ENCODE assay signal across 29 mouse cellular contexts in genomic region chrX:73942294-73942693, GRCm38 (mm10). TPM values are rescaled to one million over a fixed set of nuclear protein-coding genes. Genes with fewer than 3 reads are reported as not detected.
DNase-seq lines count a peak whose midpoint lies in the region; ATAC-seq lines count a peak whose summit lies in the region.
"Had no signal": no experiment of that assay in that cellular context is flagged by ENCODE, and none has a peak within 500 bp of the region (broad histone marks: within the 10 kb centered on the region; RNA-seq: fewer than 3 reads in every experiment).

No protein-coding gene starts in this region.

- H3K9ac ChIP-seq in heart, embryonic 11.5 days (ENCODE audit: low read depth, low read length) = no peak overlapping the region
- H3K9ac ChIP-seq in heart, embryonic 15.5 days = no peak overlapping the region
- H3K9ac ChIP-seq in intestine, embryonic 16.5 days (ENCODE audit: low read depth, low read length) = no peak overlapping the region
- H3K9ac ChIP-seq: embryonic facial prominence, embryonic 13.5 days; embryonic facial prominence, embryonic 15.5 days; forebrain, embryonic 12.5 days had no signal

- H3K27me3 ChIP-seq in heart, embryonic 11.5 days (ENCODE audit: control insufficient read depth, insufficient read depth, low read length) = no peaks in the 10 kb centered on the region
- H3K27me3 ChIP-seq in heart, embryonic 15.5 days = no peaks in the 10 kb centered on the region
- no peaks in the 10 kb centered on the region for H3K27me3 ChIP-seq in intestine, embryonic 16.5 days (replicated peaks; ENCODE audit: control insufficient read depth, insufficient read depth, low read length)
- H3K27me3 ChIP-seq: CH12.LX; embryonic facial prominence, embryonic 13.5 days; embryonic facial prominence, embryonic 15.5 days; forebrain, embryonic 12.5 days had no signal

- no peaks in the 10 kb centered on the region for H3K9me3 ChIP-seq in heart, embryonic 11.5 days (replicated peaks; ENCODE audit: control insufficient read depth, low read length)
- H3K9me3 ChIP-seq in heart, embryonic 15.5 days (replicated peaks) = no peaks in the 10 kb centered on the region
- H3K9me3 ChIP-seq in intestine, embryonic 16.5 days (ENCODE audit: control insufficient read depth, low read length) = no peaks in the 10 kb centered on the region
- H3K9me3 ChIP-seq: embryonic facial prominence, embryonic 13.5 days; embryonic facial prominence, embryonic 15.5 days; forebrain, embryonic 10.5 days; forebrain, embryonic 12.5 days; G1E had no signal

- H3K4me1 ChIP-seq in heart, embryonic 11.5 days (ENCODE audit: control insufficient read depth, insufficient read depth, low read length) = 0 out of 2 replicates have a peak, but pooled peaks cover 3% of the 10 kb centered on the region
- H3K4me1 ChIP-seq in heart, embryonic 15.5 days (replicated peaks) = peaks cover 8% of the 10 kb centered on the region
- no peaks in the 10 kb centered on the region for H3K4me1 ChIP-seq in intestine, embryonic 16.5 days (ENCODE audit: control insufficient read depth, insufficient read depth, low read length)
- H3K4me1 ChIP-seq: embryonic facial prominence, embryonic 13.5 days; embryonic facial prominence, embryonic 15.5 days; forebrain, embryonic 10.5 days; forebrain, embryonic 12.5 days had no signal

- peaks cover 16% of the 10 kb centered on the region for H3K36me3 ChIP-seq in heart, embryonic 11.5 days (ENCODE audit: control insufficient read depth, insufficient read depth, low read length)
- H3K36me3 ChIP-seq in heart, embryonic 15.5 days = peaks cover 37% of the 10 kb centered on the region
- no peaks in the 10 kb centered on the region for H3K36me3 ChIP-seq in intestine, embryonic 16.5 days (ENCODE audit: control insufficient read depth, insufficient read depth, low read length)

- H3K4me2 ChIP-seq in heart, embryonic 11.5 days = no peak overlapping the region
- H3K4me2 ChIP-seq in heart, embryonic 15.5 days = no peak overlapping the region
- H3K4me2 ChIP-seq in intestine, embryonic 16.5 days (ENCODE audit: low read depth, low read length) = no peak overlapping the region
- H3K4me2 ChIP-seq: embryonic facial prominence, embryonic 13.5 days; embryonic facial prominence, embryonic 15.5 days; forebrain, embryonic 12.5 days had no signal

- no peak for ATAC-seq in heart, embryonic 11.5 days (replicated peaks; ENCODE audit: insufficient number of reproducible peaks, low FRiP score, low TSS enrichment)
- ATAC-seq in heart, embryonic 15.5 days (replicated peaks; ENCODE audit: insufficient number of reproducible peaks, insufficient read depth, low FRiP score, low read depth) = no peak
- ATAC-seq in intestine, embryonic 16.5 days = peak; percentile 90
- peak; percentile 27 for ATAC-seq in megakaryocyte-erythroid progenitor cell, adult 5-6 weeks (replicated peaks; ENCODE audit: low FRiP score, low TSS enrichment, poor library complexity, severe bottlenecking)
- ATAC-seq: activated CD4-positive, CD25-positive, alpha-beta regulatory T cell, adult 4 months; CD4-positive, CD25-positive, alpha-beta regulatory T cell, adult 4 months; forebrain, embryonic 14.5 days; Patski had no signal

- 55% methylated on average over 2 of the region's 2 CpGs for WGBS in heart, embryonic 11.5 days (ENCODE audit: insufficient replicate concordance)
- 66% methylated on average over 2 of the region's 2 CpGs for WGBS in heart, embryonic 15.5 days
- 66% methylated on average over 2 of the region's 2 CpGs for WGBS in intestine, embryonic 16.5 days

- peak; percentile 43 for DNase-seq in heart, adult 11 months
- no peak for DNase-seq in heart, postnatal 36 days
- DNase-seq in left cerebral cortex, postnatal 14 days (ENCODE audit: low spot score in 2 of 2) = no peak
- no peak for DNase-seq in cerebellum, adult 9-10 months
- DNase-seq: adrenal gland, adult 8-10 months; adrenal gland, postnatal 14 days; adrenal gland, postnatal 36 days; B cell, adult 2 months; cerebellum, adult 11-12 months; cerebellum, adult 2 months; cerebellum, adult 9-11 months; cerebellum, postnatal 14 days; cerebellum, postnatal 36 days; embryo, embryonic 11 days had no signal

- intact Hi-C loops in heart, postnatal 36 days (cut with DNase I) = no loop called here
- intact Hi-C loops in left cerebral cortex, postnatal 14 days (cut with DNase I) = no loop called here

- no peak overlapping the region for H3K27ac ChIP-seq in heart, embryonic 11.5 days (ENCODE audit: low read depth, low read length)
- H3K27ac ChIP-seq in heart, embryonic 15.5 days = peak overlapping the region; percentile 27; the same call in 1 of the 2 replicates
- H3K27ac ChIP-seq in intestine, embryonic 16.5 days (ENCODE audit: low read length) = peak overlapping the region; percentile 51; the same call in 1 of the 2 replicates
- H3K27ac ChIP-seq: embryonic facial prominence, embryonic 13.5 days; embryonic facial prominence, embryonic 15.5 days; forebrain, embryonic 10.5 days; forebrain, embryonic 12.5 days had no signal

- H3K4me3 ChIP-seq in heart, embryonic 11.5 days (ENCODE audit: low read depth, low read length) = no peak overlapping the region
- no peak overlapping the region for H3K4me3 ChIP-seq in heart, embryonic 15.5 days
- no peak overlapping the region for H3K4me3 ChIP-seq in intestine, embryonic 16.5 days (ENCODE audit: low read length)
- H3K4me3 ChIP-seq: embryonic facial prominence, embryonic 13.5 days; embryonic facial prominence, embryonic 15.5 days; erythroblast, embryonic 14.5 days; forebrain, embryonic 10.5 days; forebrain, embryonic 12.5 days had no signal

RNA-seq across cellular contexts. Expression of gene Renbp, which starts 11.6 kb away (rescaled TPM):
- 51.6 and 64.0 TPM in 2 replicates for polyA plus RNA-seq in heart, embryonic 11.5 days (2014; fragmentation: Nextera tagmentation; extraction: Ambion mirVana)
- 52.0 and 53.5 TPM in 2 replicates for polyA plus RNA-seq in heart, embryonic 15.5 days (2015; fragmentation: Nextera tagmentation; extraction: Ambion mirVana)
- total RNA-seq in heart, postnatal 36 days (2021) = 1 to 10 TPM; 5.4 to 6.7 TPM
- polyA plus RNA-seq in intestine, embryonic 16.5 days (2015; fragmentation: Nextera tagmentation; extraction: Ambion mirVana) = 351 and 523 TPM in 2 replicates
- total RNA-seq in megakaryocyte-erythroid progenitor cell, adult 5-6 weeks (2014; fragmentation: Nextera tagmentation) = 3.3 and 7.6 TPM in 2 replicates
- total RNA-seq in megakaryocyte-erythroid progenitor cell, adult 5-6 weeks (2017) = 6.9 and 11.0 TPM in 2 replicates
- 1 to 10 TPM; 5.4 to 6.4 TPM for total RNA-seq in left cerebral cortex, postnatal 14 days (2021)

RNA-seq across cellular contexts. Expression of gene Naa10, which starts 20.6 kb away (rescaled TPM):
- polyA plus RNA-seq in heart, embryonic 11.5 days (2014; fragmentation: Nextera tagmentation; extraction: Ambion mirVana) = 94.3 and 96.5 TPM in 2 replicates
- 84.5 and 90.5 TPM in 2 replicates for polyA plus RNA-seq in heart, embryonic 15.5 days (2015; fragmentation: Nextera tagmentation; extraction: Ambion mirVana)
- total RNA-seq in heart, postnatal 36 days (2021) = 10 to 100 TPM; 58.2 to 61.4 TPM
- 170 and 184 TPM in 2 replicates for polyA plus RNA-seq in intestine, embryonic 16.5 days (2015; fragmentation: Nextera tagmentation; extraction: Ambion mirVana)
- 224 and 245 TPM in 2 replicates for total RNA-seq in megakaryocyte-erythroid progenitor cell, adult 5-6 weeks (2014; fragmentation: Nextera tagmentation)
- total RNA-seq in megakaryocyte-erythroid progenitor cell, adult 5-6 weeks (2017) = 150 TPM in 2 replicates
- total RNA-seq in left cerebral cortex, postnatal 14 days (2021) = 10 to 100 TPM; 57.2 to 58.8 TPM

RNA-seq across cellular contexts. Expression of gene Arhgap4, which starts 20.6 kb away (rescaled TPM):
- polyA plus RNA-seq in heart, embryonic 11.5 days (2014; fragmentation: Nextera tagmentation; extraction: Ambion mirVana) = 0.96 and 1.3 TPM in 2 replicates
- 1.2 and 5.5 TPM in 2 replicates for polyA plus RNA-seq in heart, embryonic 15.5 days (2015; fragmentation: Nextera tagmentation; extraction: Ambion mirVana)
- total RNA-seq in heart, postnatal 36 days (2021) = 1 to 10 TPM; 1.2 to 1.5 TPM
- 5.7 and 6.8 TPM in 2 replicates for polyA plus RNA-seq in intestine, embryonic 16.5 days (2015; fragmentation: Nextera tagmentation; extraction: Ambion mirVana)
- 27.6 and 32.5 TPM in 2 replicates for total RNA-seq in megakaryocyte-erythroid progenitor cell, adult 5-6 weeks (2014; fragmentation: Nextera tagmentation)
- total RNA-seq in megakaryocyte-erythroid progenitor cell, adult 5-6 weeks (2017) = 13.7 and 20.1 TPM in 2 replicates
- 1 to 10 TPM; 5.5 to 6.0 TPM for total RNA-seq in left cerebral cortex, postnatal 14 days (2021)

RNA-seq across cellular contexts. Expression of gene Hcfc1, which starts 23.9 kb away (rescaled TPM):
- polyA plus RNA-seq in heart, embryonic 11.5 days (2014; fragmentation: Nextera tagmentation; extraction: Ambion mirVana) = 42.6 and 52.1 TPM in 2 replicates
- polyA plus RNA-seq in heart, embryonic 15.5 days (2015; fragmentation: Nextera tagmentation; extraction: Ambion mirVana) = 24.4 and 33.9 TPM in 2 replicates
- 10 to 100 TPM; 34.3 to 37.2 TPM for total RNA-seq in heart, postnatal 36 days (2021)
- polyA plus RNA-seq in intestine, embryonic 16.5 days (2015; fragmentation: Nextera tagmentation; extraction: Ambion mirVana) = 33.8 and 34.2 TPM in 2 replicates
- total RNA-seq in megakaryocyte-erythroid progenitor cell, adult 5-6 weeks (2014; fragmentation: Nextera tagmentation) = 159 and 169 TPM in 2 replicates
- total RNA-seq in megakaryocyte-erythroid progenitor cell, adult 5-6 weeks (2017) = 56.1 and 78.7 TPM in 2 replicates
- 10 to 100 TPM; 71.8 to 73.7 TPM for total RNA-seq in left cerebral cortex, postnatal 14 days (2021)

RNA-seq across cellular contexts. Expression of gene L1cam, which starts 46.4 kb away (rescaled TPM):
- 1.3 and 2.2 TPM in 2 replicates for polyA plus RNA-seq in heart, embryonic 11.5 days (2014; fragmentation: Nextera tagmentation; extraction: Ambion mirVana)
- polyA plus RNA-seq in heart, embryonic 15.5 days (2015; fragmentation: Nextera tagmentation; extraction: Ambion mirVana) = 0.25 and 2.3 TPM in 2 replicates
- total RNA-seq in heart, postnatal 36 days (2021) = 1 to 10 TPM; 2.8 to 4.5 TPM
- polyA plus RNA-seq in intestine, embryonic 16.5 days (2015; fragmentation: Nextera tagmentation; extraction: Ambion mirVana) = 6.9 and 8.8 TPM in 2 replicates
- not detected in 2 replicates for total RNA-seq in megakaryocyte-erythroid progenitor cell, adult 5-6 weeks (2014; fragmentation: Nextera tagmentation)
- 0.15 and 2.0 TPM in 2 replicates for total RNA-seq in megakaryocyte-erythroid progenitor cell, adult 5-6 weeks (2017)
- 100 to 1,000 TPM; 240 to 245 TPM for total RNA-seq in left cerebral cortex, postnatal 14 days (2021)

Comparison
In these comparisons a context has a peak if more than half of its experiments do, and no peak if none do; other contexts are left out.
1. ATAC-seq: peak in intestine, embryonic 16.5 days (single experiment) and megakaryocyte-erythroid progenitor cell, adult 5-6 weeks (single experiment); none in heart, embryonic 11.5 days (single experiment) and heart, embryonic 15.5 days (single experiment).